Mouse (Mus musculus): ENCODE measurements around the gene Cavin4. TPM values are rescaled to one million over a fixed set of nuclear protein-coding genes. Genes with fewer than 3 reads are reported as not detected.

Gene Cavin4
- polyA plus RNA-seq, 1 experiment from 2014 or later, result 0.15 TPM

DNA sequence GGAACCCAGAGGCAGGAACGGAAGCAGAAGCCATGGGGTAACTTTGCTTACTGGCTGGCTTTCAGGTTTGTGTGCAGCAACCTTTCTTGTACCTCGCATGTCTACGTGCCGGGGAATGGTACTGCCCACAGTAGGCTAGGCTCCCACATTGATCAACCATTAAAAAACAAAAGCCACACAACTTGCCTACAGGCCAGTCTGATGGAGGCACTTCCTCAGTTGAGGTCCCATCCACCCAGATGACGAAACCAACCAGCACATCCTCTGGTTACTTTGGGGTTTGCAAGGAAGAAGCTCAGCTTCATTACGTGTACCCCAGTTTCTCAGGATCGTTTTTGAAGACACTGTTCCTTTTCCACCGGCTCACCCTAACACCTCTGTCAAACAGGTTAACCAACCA lies 6.8 kb upstream of the Cavin4 start:
- Histone ChIP-seq H3K9ac (ENCODE audit: low read depth, low read length) (no peak overlapping the region), H3K27ac (ENCODE audit: low read depth, low read length) (no peak overlapping the region), H3K27me3 (replicated peaks; ENCODE audit: control insufficient read depth, insufficient read depth, low read length) (no peaks in the 10 kb centered on the region), H3K4me2 (no peak overlapping the region), H3K9me3 (ENCODE audit: control insufficient read depth, low read length) (no peaks in the 10 kb centered on the region), H3K36me3 (ENCODE audit: control insufficient read depth, insufficient read depth, low read length) (no peaks in the 10 kb centered on the region; the same call in 1 of the 2 replicates), H3K4me1 (replicated peaks; ENCODE audit: control insufficient read depth, insufficient read depth, low read length) (no peaks in the 10 kb centered on the region), H3K4me3 (ENCODE audit: low read depth, low read length) (no peak overlapping the region)
- no peak for DNase-seq (ENCODE audit: low spot score)
- ATAC-seq (replicated peaks; ENCODE audit: low FRiP score), result no peak
- 95% methylated on average over 8 of the region's 8 CpGs for WGBS

DNA sequence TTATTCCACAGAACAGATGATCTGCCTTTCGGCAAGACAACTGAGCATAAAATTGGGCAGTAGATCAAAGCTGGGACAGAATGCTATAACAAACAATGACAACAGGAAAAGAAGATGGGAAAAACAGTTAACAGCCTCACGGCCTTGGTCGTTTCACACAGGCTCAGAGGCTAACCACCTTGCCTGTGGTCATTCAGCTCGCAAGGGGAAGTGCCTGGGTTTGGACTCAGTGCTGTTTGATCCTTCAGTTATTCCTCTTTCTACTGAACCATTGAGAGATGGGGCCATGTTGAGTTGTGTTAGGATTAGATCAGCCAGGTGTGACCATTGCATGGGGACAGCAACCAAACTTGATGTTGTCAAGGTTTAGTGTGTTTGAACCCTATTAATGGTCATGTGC lies 3.2 kb upstream of the Cavin4 start:
- Histone ChIP-seq H3K4me1 (replicated peaks; ENCODE audit: control insufficient read depth, insufficient read depth, low read length) (no peaks in the 10 kb centered on the region), H3K27me3 (replicated peaks; ENCODE audit: control insufficient read depth, insufficient read depth, low read length) (no peaks in the 10 kb centered on the region), H3K4me2 (no peak overlapping the region), H3K9ac (ENCODE audit: low read depth, low read length) (no peak overlapping the region), H3K9me3 (ENCODE audit: control insufficient read depth, low read length) (no peaks in the 10 kb centered on the region), H3K36me3 (ENCODE audit: control insufficient read depth, insufficient read depth, low read length) (peaks cover 2% of the 10 kb centered on the region; the same call in 1 of the 2 replicates), H3K27ac (ENCODE audit: low read depth, low read length) (no peak overlapping the region), H3K4me3 (ENCODE audit: low read depth, low read length) (no peak overlapping the region)
- DNase-seq (ENCODE audit: low spot score) (no peak), ATAC-seq (replicated peaks; ENCODE audit: low FRiP score) (no peak)
- 73% methylated on average over 4 of the region's 4 CpGs for WGBS

DNA sequence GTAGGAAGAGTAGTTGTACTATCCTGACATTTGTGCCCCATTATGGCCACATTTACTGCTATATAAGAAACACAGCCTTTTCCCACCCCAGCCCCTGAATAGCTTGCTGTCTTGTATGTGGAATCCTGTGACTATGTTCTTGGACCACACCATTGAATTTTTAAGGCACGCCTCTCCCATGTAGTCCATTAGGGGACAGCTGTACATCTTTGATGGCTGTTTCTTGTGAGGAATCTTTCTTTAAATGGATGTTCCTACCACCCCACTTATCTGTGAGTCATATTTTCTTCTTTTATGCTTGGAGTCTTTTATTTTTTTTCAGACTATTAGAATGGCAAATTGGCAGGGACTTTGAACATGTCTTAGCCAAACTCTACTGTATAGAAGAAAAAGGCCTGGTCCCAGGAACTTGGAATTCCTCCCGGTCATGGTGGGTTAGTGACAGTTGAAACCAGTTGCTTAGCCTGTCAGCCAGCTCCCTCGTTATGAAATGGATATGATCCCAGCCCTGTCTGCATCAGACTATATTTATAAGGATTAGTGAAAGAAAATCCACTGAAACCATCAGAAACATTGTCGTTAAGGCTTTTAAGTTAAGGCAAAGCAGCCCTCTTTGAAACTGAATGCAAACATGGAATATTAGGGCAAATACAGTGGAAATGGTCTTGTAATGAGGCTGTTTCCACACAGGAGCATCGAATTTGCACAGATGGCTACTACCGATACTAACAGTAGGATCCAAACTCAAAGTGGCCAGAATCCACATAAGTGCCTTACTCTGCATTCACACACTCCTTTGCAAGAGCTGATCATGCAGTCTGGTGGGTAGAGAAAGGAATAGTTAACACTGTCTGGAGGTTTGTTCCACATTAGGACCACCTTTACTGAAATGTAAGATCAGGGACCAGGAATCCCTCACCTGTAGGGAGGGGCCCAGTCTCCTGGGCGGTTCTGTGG lies 2.4 kb upstream of the Cavin4 start:
- no peak overlapping the region for H3K4me3 ChIP-seq (ENCODE audit: low read depth, low read length)
- no peak overlapping the region for H3K4me2 ChIP-seq
- WGBS, result 91% methylated on average over 7 of the region's 7 CpGs
- H3K9me3 ChIP-seq (ENCODE audit: control insufficient read depth, low read length), result no peaks in the 10 kb centered on the region
- no peaks in the 10 kb centered on the region for H3K4me1 ChIP-seq (replicated peaks; ENCODE audit: control insufficient read depth, insufficient read depth, low read length)
- ATAC-seq (replicated peaks; ENCODE audit: low FRiP score) (no peak), DNase-seq (ENCODE audit: low spot score) (no peak)
- H3K9ac ChIP-seq (ENCODE audit: low read depth, low read length), result no peak overlapping the region
- H3K27me3 ChIP-seq (replicated peaks; ENCODE audit: control insufficient read depth, insufficient read depth, low read length), result no peaks in the 10 kb centered on the region
- H3K27ac ChIP-seq (ENCODE audit: low read depth, low read length), result no peak overlapping the region
- H3K36me3 ChIP-seq (ENCODE audit: control insufficient read depth, insufficient read depth, low read length), result peaks cover 2% of the 10 kb centered on the region; the same call in 1 of the 2 replicates

DNA sequence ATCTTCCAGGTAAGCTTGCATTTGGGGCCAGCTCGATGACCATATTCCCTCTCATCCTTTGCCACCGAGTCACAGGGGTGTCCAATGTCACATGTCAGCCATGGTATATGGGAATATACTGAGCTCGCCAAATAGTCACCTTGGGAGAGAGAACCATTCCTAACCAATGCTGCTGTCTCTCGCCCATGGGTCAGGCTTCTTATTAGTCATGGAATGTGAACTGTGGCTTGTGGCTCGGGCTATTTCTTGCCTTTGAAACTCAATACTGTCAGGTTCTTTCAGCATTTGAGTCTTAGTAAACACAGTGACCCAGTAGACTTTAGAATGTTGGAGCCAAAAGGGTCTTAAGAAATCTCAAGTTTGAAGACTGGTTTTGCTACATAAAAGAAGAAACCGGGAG lies 707 bp downstream of the Cavin4 start:
- H3K9ac ChIP-seq (ENCODE audit: low read depth, low read length), result no peak overlapping the region
- ATAC-seq (replicated peaks; ENCODE audit: low FRiP score), result no peak
- WGBS, result 88% methylated on average over 6 of the region's 6 CpGs
- H3K4me1 ChIP-seq (replicated peaks; ENCODE audit: control insufficient read depth, insufficient read depth, low read length), result no peaks in the 10 kb centered on the region
- H3K4me3 ChIP-seq (ENCODE audit: low read depth, low read length), result no peak overlapping the region
- H3K36me3 ChIP-seq (ENCODE audit: control insufficient read depth, insufficient read depth, low read length), result peaks cover 2% of the 10 kb centered on the region; the same call in 1 of the 2 replicates
- H3K9me3 ChIP-seq (ENCODE audit: control insufficient read depth, low read length), result no peaks in the 10 kb centered on the region
- no peak overlapping the region for H3K4me2 ChIP-seq
- H3K27me3 ChIP-seq (replicated peaks; ENCODE audit: control insufficient read depth, insufficient read depth, low read length), result no peaks in the 10 kb centered on the region
- no peak for DNase-seq (ENCODE audit: low spot score)
- no peak overlapping the region for H3K27ac ChIP-seq (ENCODE audit: low read depth, low read length)

GRCm38 (mm10) chr4:48667279-48667678 lies 4.0 kb downstream of the Cavin4 start:
- 81% methylated on average over 6 of the region's 6 CpGs for WGBS
- ATAC-seq (replicated peaks; ENCODE audit: low FRiP score) (no peak), DNase-seq (ENCODE audit: low spot score) (no peak)
- no peaks in the 10 kb centered on the region for H3K9me3 ChIP-seq (ENCODE audit: control insufficient read depth, low read length)
- H3K27me3 ChIP-seq (replicated peaks; ENCODE audit: control insufficient read depth, insufficient read depth, low read length), result no peaks in the 10 kb centered on the region
- H3K4me2 ChIP-seq, result no peak overlapping the region
- H3K4me3 ChIP-seq (ENCODE audit: low read depth, low read length), result no peak overlapping the region
- peaks cover 2% of the 10 kb centered on the region; the same call in 1 of the 2 replicates for H3K36me3 ChIP-seq (ENCODE audit: control insufficient read depth, insufficient read depth, low read length)
- no peak overlapping the region for H3K27ac ChIP-seq (ENCODE audit: low read depth, low read length)
- no peak overlapping the region for H3K9ac ChIP-seq (ENCODE audit: low read depth, low read length)
- no peaks in the 10 kb centered on the region for H3K4me1 ChIP-seq (replicated peaks; ENCODE audit: control insufficient read depth, insufficient read depth, low read length)

DNA sequence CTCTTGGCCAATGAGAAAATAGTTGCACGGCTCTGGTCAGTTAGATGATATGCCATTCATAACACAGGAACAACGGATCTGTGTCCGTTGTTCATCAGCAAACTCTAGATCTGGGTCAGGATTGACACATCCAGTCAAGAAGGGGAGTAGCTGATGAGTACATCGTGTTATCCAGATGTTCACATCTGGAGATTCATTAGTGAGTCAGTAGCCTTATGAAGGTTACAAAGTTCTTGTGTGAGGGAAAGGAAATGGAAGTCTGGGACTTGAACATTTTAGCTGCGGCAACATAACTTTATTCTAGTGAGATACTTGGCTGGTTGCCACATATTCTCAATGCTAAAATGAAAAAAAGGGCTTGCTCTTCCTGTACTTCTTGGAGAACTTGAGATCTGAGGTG lies 9.6 kb downstream of the Cavin4 start:
- H3K27me3 ChIP-seq (replicated peaks; ENCODE audit: control insufficient read depth, insufficient read depth, low read length), result no peaks in the 10 kb centered on the region
- no peak overlapping the region for H3K27ac ChIP-seq (ENCODE audit: low read depth, low read length)
- DNase-seq (ENCODE audit: low spot score), result no peak
- no peak overlapping the region for H3K4me3 ChIP-seq (ENCODE audit: low read depth, low read length)
- WGBS, result 90% methylated on average over 5 of the region's 5 CpGs
- no peak overlapping the region for H3K9ac ChIP-seq (ENCODE audit: low read depth, low read length)
- H3K4me1 ChIP-seq (replicated peaks; ENCODE audit: control insufficient read depth, insufficient read depth, low read length), result no peaks in the 10 kb centered on the region
- no peak overlapping the region for H3K4me2 ChIP-seq
- no peaks in the 10 kb centered on the region; the same call in 1 of the 2 replicates for H3K36me3 ChIP-seq (ENCODE audit: control insufficient read depth, insufficient read depth, low read length)
- H3K9me3 ChIP-seq (ENCODE audit: control insufficient read depth, low read length), result no peaks in the 10 kb centered on the region
- no peak for ATAC-seq (replicated peaks; ENCODE audit: low FRiP score)

DNA sequence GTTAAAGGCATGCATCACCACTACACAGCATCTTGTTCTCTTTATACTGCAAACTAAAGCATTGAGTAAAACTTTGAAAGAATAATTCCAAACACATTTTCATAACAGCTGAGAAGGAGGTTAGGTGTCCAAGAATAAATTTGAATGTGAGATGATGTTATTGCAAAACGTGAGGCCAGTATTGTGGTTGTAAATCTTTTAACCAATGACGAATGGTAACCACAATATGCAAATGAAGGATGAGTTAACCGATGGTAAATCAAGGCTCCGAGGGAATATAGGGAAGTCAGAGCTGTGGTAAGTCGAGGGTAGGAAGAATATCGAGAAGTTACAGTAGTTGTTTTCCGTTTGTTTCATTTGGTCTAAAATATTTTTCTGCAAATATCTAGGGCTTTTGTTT lies 11.1 kb downstream of the Cavin4 start:
- Histone ChIP-seq H3K27me3 (replicated peaks; ENCODE audit: control insufficient read depth, insufficient read depth, low read length) (no peaks in the 10 kb centered on the region), H3K4me3 (ENCODE audit: low read depth, low read length) (no peak overlapping the region), H3K9ac (ENCODE audit: low read depth, low read length) (no peak overlapping the region), H3K27ac (ENCODE audit: low read depth, low read length) (no peak overlapping the region), H3K4me1 (replicated peaks; ENCODE audit: control insufficient read depth, insufficient read depth, low read length) (no peaks in the 10 kb centered on the region), H3K36me3 (ENCODE audit: control insufficient read depth, insufficient read depth, low read length) (no peaks in the 10 kb centered on the region; the same call in 1 of the 2 replicates), H3K4me2 (no peak overlapping the region), H3K9me3 (ENCODE audit: control insufficient read depth, low read length) (no peaks in the 10 kb centered on the region)
- 75% methylated on average over 7 of the region's 7 CpGs for WGBS
- DNase-seq (ENCODE audit: low spot score), result no peak
- no peak for ATAC-seq (replicated peaks; ENCODE audit: low FRiP score)

- Histone ChIP-seq H3K4me1 (replicated peaks; ENCODE audit: control insufficient read depth, insufficient read depth, low read length) (no peaks in the 10 kb centered on the region), H3K36me3 (ENCODE audit: control insufficient read depth, insufficient read depth, low read length) (no peaks in the 10 kb centered on the region; the same call in 1 of the 2 replicates), H3K4me2 (no peak overlapping the region), H3K4me3 (ENCODE audit: low read depth, low read length) (no peak overlapping the region), H3K27ac (ENCODE audit: low read depth, low read length) (no peak overlapping the region), H3K9ac (ENCODE audit: low read depth, low read length) (no peak overlapping the region), H3K27me3 (replicated peaks; ENCODE audit: control insufficient read depth, insufficient read depth, low read length) (no peaks in the 10 kb centered on the region), H3K9me3 (ENCODE audit: control insufficient read depth, low read length) (no peaks in the 10 kb centered on the region)
- WGBS, result 86% methylated on average over 13 of the region's 13 CpGs
- DNase-seq (ENCODE audit: low spot score), result no peak
- no peak for ATAC-seq (replicated peaks; ENCODE audit: low FRiP score)
These were observed 13.4 kb downstream of the Cavin4 start for GRCm38 (mm10) chr4:48676570-48677185.
